35 mouse cellular contexts compared by ENCODE assay signal in the genomic region with DNA sequence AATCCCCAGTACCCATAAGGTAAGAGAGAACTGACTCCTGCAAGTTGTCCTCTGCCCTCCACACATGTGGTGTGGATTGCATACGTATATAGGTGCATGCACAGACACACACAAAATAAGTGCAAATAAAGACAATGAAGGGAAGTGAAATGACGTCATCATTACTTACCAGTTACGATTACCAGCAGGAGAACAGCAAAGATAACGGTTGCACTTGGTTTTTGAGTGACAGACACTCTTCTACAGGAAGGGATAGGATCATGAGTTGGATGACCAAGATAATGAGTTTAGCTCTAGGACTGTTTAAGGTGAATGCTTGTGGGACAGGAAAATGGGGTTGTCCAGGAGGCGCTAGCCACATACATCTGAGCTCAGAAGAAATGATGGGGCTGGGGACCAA. TPM values are rescaled to one million over a fixed set of nuclear protein-coding genes. Genes with fewer than 3 reads are reported as not detected.
"Had no signal": no experiment of that assay in that cellular context is flagged by ENCODE, and none has a peak within 500 bp of the region (broad histone marks: within the 10 kb centered on the region; RNA-seq: fewer than 3 reads in every experiment).

No protein-coding gene starts in this region.

- H3K27me3 ChIP-seq: heart, embryonic 12.5 days; heart, embryonic 13.5 days; heart, embryonic 15.5 days; hindbrain, embryonic 12.5 days; hindbrain, embryonic 13.5 days; hindbrain, embryonic 15.5 days; intestine, embryonic 15.5 days; kidney, embryonic 15.5 days had no signal

- DNase-seq: heart, postnatal 10 days; heart, postnatal 14 days; heart, postnatal 36 days; heart, postnatal 4 days; kidney, adult 11 months; kidney, adult 2 months; kidney, adult 8-10 months; kidney, adult 9 months; kidney, postnatal 10 days; kidney, postnatal 14 days; kidney, postnatal 25 days; kidney, postnatal 36 days; kidney, postnatal 4 days; layer of hippocampus, adult 9-11 months; layer of hippocampus, postnatal 36 days had no signal

- H3K4me1 ChIP-seq: intestine, embryonic 15.5 days had no signal

- H3K27ac ChIP-seq: heart, embryonic 13.5 days; heart, embryonic 15.5 days; hindbrain, embryonic 10.5 days; hindbrain, embryonic 12.5 days; hindbrain, embryonic 13.5 days; hindbrain, embryonic 14.5 days; hindbrain, embryonic 15.5 days; hindbrain, postnatal 0 days; intestine, embryonic 15.5 days; kidney, embryonic 15.5 days; kidney, postnatal 0 days; layer of hippocampus, adult 2 months; left cerebral cortex, adult 2 months had no signal

- H3K36me3 ChIP-seq: heart, embryonic 12.5 days; heart, embryonic 13.5 days; heart, embryonic 15.5 days; hindbrain, embryonic 10.5 days; hindbrain, embryonic 12.5 days; hindbrain, embryonic 13.5 days; hindbrain, embryonic 15.5 days; intestine, embryonic 15.5 days; kidney, embryonic 15.5 days had no signal

- H3K4me3 ChIP-seq: heart, embryonic 12.5 days; heart, embryonic 13.5 days; heart, embryonic 15.5 days; hindbrain, embryonic 10.5 days; hindbrain, embryonic 12.5 days; hindbrain, embryonic 13.5 days; hindbrain, embryonic 15.5 days; intestine, embryonic 15.5 days; kidney, embryonic 15.5 days; layer of hippocampus, adult 2 months; left cerebral cortex, adult 2 months had no signal

- H3K9me3 ChIP-seq: heart, embryonic 12.5 days; heart, embryonic 13.5 days; heart, embryonic 15.5 days; hindbrain, embryonic 10.5 days; hindbrain, embryonic 12.5 days; hindbrain, embryonic 13.5 days; hindbrain, embryonic 15.5 days; intestine, embryonic 15.5 days; kidney, embryonic 15.5 days had no signal

- H3K9ac ChIP-seq: heart, embryonic 12.5 days; heart, embryonic 13.5 days; heart, embryonic 15.5 days; hindbrain, embryonic 12.5 days; hindbrain, embryonic 13.5 days; hindbrain, embryonic 14.5 days; hindbrain, embryonic 15.5 days; intestine, embryonic 15.5 days; kidney, embryonic 15.5 days had no signal

RNA-seq across cellular contexts. Expression of a gene that starts 58.4 kb away (rescaled TPM):
- total RNA-seq: heart, postnatal 10 days; heart, postnatal 14 days; heart, postnatal 25 days; heart, postnatal 36 days; heart, postnatal 4 days; hematopoietic stem cell, adult 5-6 weeks had no signal
- polyA plus RNA-seq: heart, postnatal 0 days; hindbrain, embryonic 11.5 days; inflammation-experienced regulatory T-cells, adult 6 months; intestine, embryonic 16.5 days had no signal
